In the genomic region with DNA sequence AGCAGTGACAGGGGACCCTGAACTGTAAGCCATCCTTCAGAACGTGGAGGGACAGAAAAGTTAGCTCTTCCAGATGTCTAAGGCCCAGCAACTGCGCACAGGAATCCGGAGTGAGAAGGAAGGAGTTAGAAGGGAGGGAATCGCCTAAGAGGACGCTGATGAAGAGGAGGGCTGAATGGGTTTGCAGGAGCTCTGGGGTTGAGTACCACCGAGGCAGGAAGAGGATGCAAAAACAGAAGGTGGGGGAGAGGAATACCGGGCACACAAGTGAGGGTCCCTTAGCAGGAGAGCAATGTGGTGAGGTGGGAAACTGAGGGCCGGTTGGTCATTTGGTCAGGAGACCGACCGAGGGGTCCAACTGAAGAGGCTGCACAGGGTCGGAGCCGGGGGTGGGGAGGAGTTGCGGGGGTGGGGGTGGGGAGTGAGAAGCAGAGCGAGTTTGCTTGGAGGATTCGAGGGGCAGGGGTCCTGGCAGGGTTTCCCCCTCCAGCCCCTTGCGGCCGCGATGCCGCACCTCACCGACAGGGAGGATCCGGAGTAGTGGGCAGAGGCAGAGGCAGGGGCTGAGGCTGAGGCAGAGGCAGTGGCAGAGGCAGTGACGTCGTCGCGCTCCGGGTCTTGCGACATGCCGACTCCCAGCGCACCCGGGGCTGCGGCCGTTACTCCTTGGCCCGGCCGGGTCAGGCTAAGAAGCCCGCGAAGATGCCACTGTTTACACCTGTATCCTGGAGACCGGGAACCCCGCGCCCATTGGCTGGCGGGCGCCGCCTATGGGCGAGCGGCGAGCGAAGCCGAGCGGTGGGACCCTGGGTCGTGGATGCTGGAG, we compare ENCODE assay signal across 8 mouse cellular contexts. TPM values are rescaled to one million over a fixed set of nuclear protein-coding genes. Genes with fewer than 3 reads are reported as not detected.
DNase-seq lines count a peak whose midpoint lies in the region; ATAC-seq and TF ChIP-seq lines count a peak whose summit lies in the region.

No protein-coding gene starts in this region.

- DNase-seq in A20 (ENCODE audit: low read depth, low spot score): peak; percentile 72
- DNase-seq in adrenal gland, postnatal 10 days: peak; percentile 75
- peak; percentile 62 for DNase-seq in embryonic facial prominence, embryonic 14.5 days (ENCODE audit: low spot score)
- DNase-seq in liver, embryonic 14.5 days (ENCODE audit: low read depth in 3 of 3, low spot score in 3 of 3): peak in 2 of 3 experiments; percentile 19 to 20
- DNase-seq in natural killer cell, adult 2 months (ENCODE audit: low spot score in 2 of 2): peak; percentile 58 to 62
- peak; percentile 79 for DNase-seq in stomach, postnatal 0 days (ENCODE audit: low spot score)

- H3K9me3 ChIP-seq in embryonic facial prominence, embryonic 14.5 days (ENCODE audit: control insufficient read depth, low read length): no peaks in the 10 kb centered on the region
- no peaks in the 10 kb centered on the region for H3K9me3 ChIP-seq in heart, embryonic 13.5 days
- H3K9me3 ChIP-seq in kidney, embryonic 15.5 days (replicated peaks): no peaks in the 10 kb centered on the region
- no peaks in the 10 kb centered on the region for H3K9me3 ChIP-seq in liver, embryonic 14.5 days (ENCODE audit: control insufficient read depth, low read length)
- no peaks in the 10 kb centered on the region for H3K9me3 ChIP-seq in stomach, postnatal 0 days (ENCODE audit: control insufficient read depth, low read length)

- H3K4me1 ChIP-seq in embryonic facial prominence, embryonic 14.5 days (ENCODE audit: control insufficient read depth, insufficient read depth, low read length): peaks cover 4% of the 10 kb centered on the region; the same call in 1 of the 2 replicates
- peaks cover 4% of the 10 kb centered on the region for H3K4me1 ChIP-seq in heart, embryonic 13.5 days
- peaks cover 7% of the 10 kb centered on the region for H3K4me1 ChIP-seq in kidney, embryonic 15.5 days
- peaks cover 0 to 7% of the 10 kb centered on the region in 2 experiments; a peak in 2 of 4 replicates for H3K4me1 ChIP-seq in liver, embryonic 14.5 days (replicated peaks; ENCODE audit: control insufficient read depth in 2 of 2, insufficient read depth in 2 of 2, low read length in 1 of 2)
- H3K4me1 ChIP-seq in stomach, postnatal 0 days (replicated peaks; ENCODE audit: control insufficient read depth, insufficient read depth): no peaks in the 10 kb centered on the region

- H3K9ac ChIP-seq in embryonic facial prominence, embryonic 14.5 days (ENCODE audit: low read depth, low read length): peak overlapping the region; percentile 58; the same call in 1 of the 2 replicates
- H3K9ac ChIP-seq in heart, embryonic 13.5 days: peak overlapping the region; percentile 71
- peak overlapping the region; percentile 23; the same call in 1 of the 2 replicates for H3K9ac ChIP-seq in kidney, embryonic 15.5 days
- H3K9ac ChIP-seq in liver, embryonic 14.5 days (replicated peaks): no peak overlapping the region
- H3K9ac ChIP-seq in stomach, postnatal 0 days (ENCODE audit: low read length): peak overlapping the region; percentile 48; the same call in 1 of the 2 replicates

- no peaks in the 10 kb centered on the region for H3K36me3 ChIP-seq in embryonic facial prominence, embryonic 14.5 days (ENCODE audit: control insufficient read depth, insufficient read depth, low read length)
- H3K36me3 ChIP-seq in heart, embryonic 13.5 days: no peaks in the 10 kb centered on the region
- H3K36me3 ChIP-seq in kidney, embryonic 15.5 days: no peaks in the 10 kb centered on the region
- no peaks in the 10 kb centered on the region for H3K36me3 ChIP-seq in liver, embryonic 14.5 days (replicated peaks; ENCODE audit: control insufficient read depth, insufficient read depth, low read depth)
- no peaks in the 10 kb centered on the region for H3K36me3 ChIP-seq in stomach, postnatal 0 days (ENCODE audit: control insufficient read depth, insufficient read depth, low read length)

- no peak overlapping the region for H3K27ac ChIP-seq in embryonic facial prominence, embryonic 14.5 days (replicated peaks; ENCODE audit: low read depth, low read length)
- H3K27ac ChIP-seq in heart, embryonic 13.5 days (replicated peaks): no peak overlapping the region
- no peak overlapping the region for H3K27ac ChIP-seq in kidney, embryonic 15.5 days
- H3K27ac ChIP-seq in liver, embryonic 14.5 days: no peak overlapping the region
- no peak overlapping the region for H3K27ac ChIP-seq in stomach, postnatal 0 days (replicated peaks)

- H3K4me2 ChIP-seq in embryonic facial prominence, embryonic 14.5 days (ENCODE audit: low read depth, low read length): peak overlapping the region; percentile 89
- H3K4me2 ChIP-seq in heart, embryonic 13.5 days: peak overlapping the region; percentile 94
- peak overlapping the region; percentile 95 for H3K4me2 ChIP-seq in kidney, embryonic 15.5 days
- peak overlapping the region; percentile 55 for H3K4me2 ChIP-seq in liver, embryonic 14.5 days (ENCODE audit: low read depth)
- H3K4me2 ChIP-seq in stomach, postnatal 0 days (replicated peaks; ENCODE audit: low read depth): peak overlapping the region; percentile 77

- WGBS in embryonic facial prominence, embryonic 14.5 days: 4% methylated on average over 40 of the region's 49 CpGs
- WGBS in heart, embryonic 13.5 days: 4% methylated on average over 49 of the region's 49 CpGs
- WGBS in kidney, embryonic 15.5 days: 4% methylated on average over 48 of the region's 49 CpGs
- 3% methylated on average over 49 of the region's 49 CpGs for WGBS in liver, embryonic 14.5 days (ENCODE audit: insufficient replicate concordance)
- 7% methylated on average over 49 of the region's 49 CpGs for WGBS in stomach, postnatal 0 days

- TF ChIP-seq EP300 in liver, embryonic 14.5 days (IDR thresholded peaks at IDR 0.05; ENCODE audit: low read depth): no peak
- no peak for TF ChIP-seq EP300 in stomach, postnatal 0 days (optimal IDR thresholded peaks at IDR 0.05)

- TF ChIP-seq CTCF in liver, embryonic 14.5 days (IDR thresholded peaks at IDR 0.05; ENCODE audit: low read depth): peak; percentile 43
- TF ChIP-seq CTCF in stomach, postnatal 0 days (IDR thresholded peaks at IDR 0.05; ENCODE audit: low read depth): peak; percentile 63

- H3K27me3 ChIP-seq in embryonic facial prominence, embryonic 14.5 days (replicated peaks; ENCODE audit: control insufficient read depth, insufficient read depth, low read length): no peaks in the 10 kb centered on the region
- peaks cover 36% of the 10 kb centered on the region for H3K27me3 ChIP-seq in heart, embryonic 13.5 days (replicated peaks)
- H3K27me3 ChIP-seq in kidney, embryonic 15.5 days: peaks cover 33% of the 10 kb centered on the region
- peaks cover 11% of the 10 kb centered on the region for H3K27me3 ChIP-seq in liver, embryonic 14.5 days (ENCODE audit: control insufficient read depth, insufficient read depth, low read length)
- H3K27me3 ChIP-seq in stomach, postnatal 0 days (ENCODE audit: control insufficient read depth, insufficient read depth, low read length): no peaks in the 10 kb centered on the region

- ATAC-seq in embryonic facial prominence, embryonic 14.5 days (ENCODE audit: low read depth): peak; percentile 93
- ATAC-seq in heart, embryonic 13.5 days (ENCODE audit: extremely low read depth, insufficient number of reproducible peaks, low FRiP score, low TSS enrichment): no peak
- peak; percentile 93 for ATAC-seq in kidney, embryonic 15.5 days (replicated peaks; ENCODE audit: low FRiP score)
- ATAC-seq in liver, embryonic 14.5 days (ENCODE audit: insufficient read depth): peak; percentile 60; the same call in 1 of the 2 replicates
- ATAC-seq in stomach, postnatal 0 days (ENCODE audit: low FRiP score, low TSS enrichment): peak; percentile 84

- H3K4me3 ChIP-seq in embryonic facial prominence, embryonic 14.5 days (ENCODE audit: low read depth, low read length): peak overlapping the region; percentile 50
- peak overlapping the region; percentile 62 for H3K4me3 ChIP-seq in heart, embryonic 13.5 days
- H3K4me3 ChIP-seq in kidney, embryonic 15.5 days (replicated peaks): peak overlapping the region; percentile 55
- peak overlapping the region; percentile 20 to 40 for H3K4me3 ChIP-seq in liver, embryonic 14.5 days (ENCODE audit: insufficient read depth in 1 of 2, low read depth in 2 of 2, low read length in 2 of 2)
- H3K4me3 ChIP-seq in stomach, postnatal 0 days (ENCODE audit: low read depth, low read length): peak overlapping the region; percentile 47

RNA-seq across cellular contexts. Expression of gene Gsto1, which starts 17.9 kb away (rescaled TPM):
- 100 to 1,000 TPM; 158 to 159 TPM for total RNA-seq in adrenal gland, postnatal 10 days (2021)
- polyA plus RNA-seq in embryonic facial prominence, embryonic 14.5 days (2014; fragmentation: Nextera tagmentation; extraction: Ambion mirVana): 119 and 148 TPM in 2 replicates
- 85.2 and 89.5 TPM in 2 replicates for polyA plus RNA-seq in heart, embryonic 13.5 days (2015; fragmentation: Nextera tagmentation; extraction: Ambion mirVana)
- polyA plus RNA-seq in kidney, embryonic 15.5 days (2015; fragmentation: Nextera tagmentation; extraction: Ambion mirVana): 115 and 119 TPM in 2 replicates
- polyA plus RNA-seq in liver, embryonic 14.5 days (2012; rRNA removed): 51.7 and 57.2 TPM in 2 replicates
- 98.9 and 111 TPM in 2 replicates for polyA plus RNA-seq in liver, embryonic 14.5 days (2014; fragmentation: Nextera tagmentation; extraction: Ambion mirVana)
- 3,153 and 3,669 TPM in 2 replicates for polyA plus RNA-seq in stomach, postnatal 0 days (2015; fragmentation: Nextera tagmentation; extraction: Ambion mirVana)

RNA-seq across cellular contexts. Expression of gene Gsto2, which starts 28.4 kb away (rescaled TPM):
- 1 to 10 TPM; 2.6 to 3.7 TPM for total RNA-seq in adrenal gland, postnatal 10 days (2021)
- 0.86 and 1.2 TPM in 2 replicates for polyA plus RNA-seq in embryonic facial prominence, embryonic 14.5 days (2014; fragmentation: Nextera tagmentation; extraction: Ambion mirVana)
- 1.0 and 1.4 TPM in 2 replicates for polyA plus RNA-seq in heart, embryonic 13.5 days (2015; fragmentation: Nextera tagmentation; extraction: Ambion mirVana)
- 1.6 and 2.0 TPM in 2 replicates for polyA plus RNA-seq in kidney, embryonic 15.5 days (2015; fragmentation: Nextera tagmentation; extraction: Ambion mirVana)
- polyA plus RNA-seq in liver, embryonic 14.5 days (2012; rRNA removed): 0.08 and 0.28 TPM in 2 replicates
- polyA plus RNA-seq in liver, embryonic 14.5 days (2014; fragmentation: Nextera tagmentation; extraction: Ambion mirVana): 0.11 and 0.37 TPM in 2 replicates
- polyA plus RNA-seq in stomach, postnatal 0 days (2015; fragmentation: Nextera tagmentation; extraction: Ambion mirVana): 3.5 and 4.2 TPM in 2 replicates

Comparison
In these comparisons a context has a peak if more than half of its experiments do, and no peak if none do; other contexts are left out.
1. DNase-seq: peak in every context shown above with its lines; median percentile 79 in stomach, postnatal 0 days; 75 in adrenal gland, postnatal 10 days; 72 in A20; 62 in embryonic facial prominence, embryonic 14.5 days; 60 in natural killer cell, adult 2 months; 20 in liver, embryonic 14.5 days.
2. RNA of gene Gsto1, which starts 17.9 kb away (polyA plus RNA-seq): 3,153 to 3,669 TPM in stomach, postnatal 0 days; 119 to 148 TPM in embryonic facial prominence, embryonic 14.5 days, 115 to 119 TPM in kidney, embryonic 15.5 days, 51.7 to 111 TPM in liver, embryonic 14.5 days and 85.2 to 89.5 TPM in heart, embryonic 13.5 days; every median in the first group is over 10 times any median in the second.
3. Peak in every context shown above with its lines, with median percentiles within 50 percentile points of each other: H3K4me2 ChIP-seq and H3K4me3 ChIP-seq.